ENCODE assay signal across 8 mouse cellular contexts in the genomic region with DNA sequence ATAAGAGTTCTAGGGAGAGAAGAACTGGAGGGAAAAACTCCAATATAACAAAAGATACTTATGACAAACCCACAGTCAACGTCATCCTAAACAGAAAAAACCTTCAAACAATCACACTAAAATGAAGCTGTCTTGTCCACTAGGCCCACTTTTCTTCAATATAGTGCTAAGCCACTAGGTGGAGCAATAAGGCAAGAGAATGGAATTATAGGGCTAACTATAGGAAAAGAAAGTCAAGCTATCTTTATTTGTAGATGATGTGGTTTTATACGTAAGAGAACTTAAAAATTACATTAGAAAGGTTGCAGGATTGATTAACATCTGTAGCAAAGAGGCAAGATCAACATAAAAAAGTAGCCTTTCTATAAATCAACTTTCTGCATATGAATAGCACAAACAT.
A peak's percentile ranks its signal among the peaks of the same experiment; 100 is the strongest.
DNase-seq lines count a peak whose midpoint lies in the region; ATAC-seq lines count a peak whose summit lies in the region.

No protein-coding gene starts in this region.

- peak; percentile 17 to 28 for DNase-seq in cerebellum, adult 18-20 months
- DNase-seq in cerebellum, adult 11-12 months = no peak
- peak; percentile 36 for DNase-seq in layer of hippocampus, adult 9-10 months (ENCODE audit: low spot score)
- no peak for DNase-seq in layer of hippocampus, postnatal 25 days (ENCODE audit: extremely low spot score in 1 of 2, low spot score in 1 of 2)
- DNase-seq in MN1 (ENCODE audit: low spot score) = peak; percentile 7
- peak; percentile 35 for DNase-seq in forelimb bud, embryonic 11.5 days (ENCODE audit: low read depth, low spot score)
- DNase-seq in frontal cortex, postnatal 25 days (ENCODE audit: low spot score in 2 of 2) = no peak

- no peak for ATAC-seq in megakaryocyte, adult 5-6 weeks (ENCODE audit: poor library complexity, severe bottlenecking)

Comparison
In these comparisons a context has a peak if more than half of its experiments do, and no peak if none do; other contexts are left out.
1. DNase-seq: peak in cerebellum, adult 18-20 months (2 of 2), layer of hippocampus, adult 9-10 months (single experiment), MN1 (single experiment) and forelimb bud, embryonic 11.5 days (single experiment); none in cerebellum, adult 11-12 months (single experiment), layer of hippocampus, postnatal 25 days (0 of 2) and frontal cortex, postnatal 25 days (0 of 2).